Mouse (Mus musculus) bone marrow, adult 2 months (tissue): ENCODE measurements around the gene Col6a6. TPM values are rescaled to one million over a fixed set of nuclear protein-coding genes. Genes with fewer than 3 reads are reported as not detected.

Experiments used
- H3K27ac ChIP-seq: fragments of 200-500 bp; 2 replicates; pipeline ENCODE4 v1.5.1; 2012; ENCODE audit warnings: low read depth, mild to moderate bottlenecking, control low read depth, inconsistent platforms, low read length; ENCODE audit not compliant: control insufficient read depth, poor library complexity, insufficient read depth
- H3K4me1 ChIP-seq: fragments of 200-500 bp; 2 replicates; pipeline ENCODE4 v1.6.1; 2011; ENCODE audit warnings: low read length; ENCODE audit not compliant: control insufficient read depth, insufficient read depth
- H3K4me3 ChIP-seq: fragments of 200-500 bp; replicated peaks from 2 replicates; pipeline ENCODE3; 2011; ENCODE audit warnings: mild to moderate bottlenecking, low read depth, low read length, control low read depth; ENCODE audit not compliant: control insufficient read depth
- CTCF ChIP-seq: fragments of 200-500 bp; IDR thresholded peaks from 2 replicates; pipeline ENCODE4 v1.5.1; 2011; ENCODE audit warnings: low read length, control low read depth; ENCODE audit not compliant: control insufficient read depth, insufficient read depth
- POLR2A ChIP-seq: fragments of 200-500 bp; IDR thresholded peaks from 2 replicates; pipeline ENCODE4 v1.6.1; 2011; ENCODE audit warnings: low read depth, mild to moderate bottlenecking, control low read depth, low read length, borderline replicate concordance; ENCODE audit not compliant: control insufficient read depth
- WGBS: fragments of 180-500 bp; shearing (Covaris S2); methylation state at CpG from one replicate; pipeline ENCODE4 v1.1.7; 2018; 5-methylcytosine and 5-hydroxymethylcytosine counted together
- polyA plus RNA-seq: library from polyadenylated mRNA; stranded (reverse); fragments of >200 nt; gene quantifications from 2 replicates; pipeline ENCODE4 v1.2.4, GENCODE M21; 2011; ENCODE audit warnings: low replicate concordance; ENCODE audit not compliant: missing spikeins, insufficient read depth, insufficient read length

The Col6a6 gene
- polyA plus RNA-seq, 1 experiment = not detected

GRCm38 (mm10) chr9:105770690-105771089 is 57.3 kb downstream of the Col6a6 start:
- Histone ChIP-seq H3K4me1 (no peaks in the 10 kb centered on the region), H3K4me3 (no peak overlapping the region), H3K27ac (no peak overlapping the region)
- TF ChIP-seq CTCF (no peak), POLR2A (no peak)
- 77% methylated on average over 7 of the region's 7 CpGs for WGBS

- WGBS = 57% methylated on average over 2 of the region's 2 CpGs
- Histone ChIP-seq H3K4me1 (no peaks in the 10 kb centered on the region; the same call in 1 of the 2 replicates), H3K4me3 (no peak overlapping the region), H3K27ac (no peak overlapping the region)
- no peak for TF ChIP-seq CTCF
- no peak for TF ChIP-seq POLR2A
These were observed 62.1 kb downstream of the Col6a6 start for GRCm38 (mm10) chr9:105765891-105766290.

DNA sequence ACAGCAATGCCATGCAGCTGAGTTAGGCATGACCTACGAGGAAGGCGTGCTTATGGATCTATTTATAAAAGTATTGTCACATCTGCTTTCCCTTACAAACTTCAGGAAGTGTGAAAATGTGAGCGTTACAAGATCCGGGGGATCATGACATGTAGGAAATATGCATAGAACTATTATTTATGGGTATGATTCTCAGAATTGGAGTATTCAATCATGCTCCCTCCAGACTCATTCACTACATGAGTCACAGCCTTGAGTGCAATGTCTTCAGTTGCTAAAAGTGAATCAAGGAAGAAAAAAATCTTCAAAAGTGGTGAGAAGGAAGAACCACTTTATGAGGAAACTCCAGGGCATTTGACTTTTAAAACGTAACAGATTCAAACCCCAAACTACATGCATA is 63.3 kb downstream of the Col6a6 start:
- WGBS = 11% methylated on average over 5 of the region's 5 CpGs
- H3K27ac ChIP-seq = no peak overlapping the region
- no peaks in the 10 kb centered on the region; the same call in 1 of the 2 replicates for H3K4me1 ChIP-seq
- TF ChIP-seq POLR2A (no peak), CTCF (no peak)
- no peak overlapping the region for H3K4me3 ChIP-seq

GRCm38 (mm10) chr9:105764127-105764526 is 63.8 kb downstream of the Col6a6 start:
- 41% methylated on average over 5 of the region's 5 CpGs for WGBS
- no peak overlapping the region for H3K27ac ChIP-seq
- no peak overlapping the region for H3K4me3 ChIP-seq
- no peaks in the 10 kb centered on the region; the same call in 1 of the 2 replicates for H3K4me1 ChIP-seq
- no peak for TF ChIP-seq POLR2A
- no peak for TF ChIP-seq CTCF

DNA sequence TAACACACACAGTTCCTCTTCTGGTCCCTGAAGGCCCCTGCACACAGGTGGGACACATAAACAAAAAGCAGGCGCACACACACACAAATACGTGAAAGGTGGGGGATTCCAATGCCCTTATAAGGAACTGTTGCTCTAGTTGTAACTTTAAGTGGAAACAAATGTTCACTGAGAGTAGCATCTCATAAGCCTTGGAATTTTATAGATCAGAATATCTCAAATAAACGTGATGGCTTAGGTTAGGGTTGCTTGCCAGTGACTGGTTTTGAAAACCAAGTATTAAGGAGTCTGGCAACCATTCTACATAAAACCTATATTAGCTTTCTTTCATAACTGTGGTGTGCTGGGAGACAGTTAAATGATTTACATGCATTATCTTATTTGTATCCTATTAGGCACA is 64.3 kb downstream of the Col6a6 start:
- Histone ChIP-seq H3K27ac (no peak overlapping the region), H3K4me1 (no peaks in the 10 kb centered on the region; the same call in 1 of the 2 replicates), H3K4me3 (no peak overlapping the region)
- TF ChIP-seq CTCF (no peak), POLR2A (no peak)
- WGBS = 86% methylated on average over 3 of the region's 3 CpGs

GRCm38 (mm10) chr9:105762274-105762673 is 65.7 kb downstream of the Col6a6 start:
- 76% methylated on average over 7 of the region's 7 CpGs for WGBS
- H3K4me1 ChIP-seq = no peaks in the 10 kb centered on the region; the same call in 1 of the 2 replicates
- TF ChIP-seq CTCF = no peak
- TF ChIP-seq POLR2A = no peak
- H3K4me3 ChIP-seq = no peak overlapping the region
- H3K27ac ChIP-seq = no peak overlapping the region

- TF ChIP-seq CTCF = no peak
- TF ChIP-seq POLR2A = no peak
- WGBS = 70% methylated on average over 5 of the region's 5 CpGs
- no peaks in the 10 kb centered on the region for H3K4me1 ChIP-seq
- H3K27ac ChIP-seq = no peak overlapping the region
- H3K4me3 ChIP-seq = no peak overlapping the region
These were observed 69.1 kb downstream of the Col6a6 start for GRCm38 (mm10) chr9:105758861-105759260.

DNA sequence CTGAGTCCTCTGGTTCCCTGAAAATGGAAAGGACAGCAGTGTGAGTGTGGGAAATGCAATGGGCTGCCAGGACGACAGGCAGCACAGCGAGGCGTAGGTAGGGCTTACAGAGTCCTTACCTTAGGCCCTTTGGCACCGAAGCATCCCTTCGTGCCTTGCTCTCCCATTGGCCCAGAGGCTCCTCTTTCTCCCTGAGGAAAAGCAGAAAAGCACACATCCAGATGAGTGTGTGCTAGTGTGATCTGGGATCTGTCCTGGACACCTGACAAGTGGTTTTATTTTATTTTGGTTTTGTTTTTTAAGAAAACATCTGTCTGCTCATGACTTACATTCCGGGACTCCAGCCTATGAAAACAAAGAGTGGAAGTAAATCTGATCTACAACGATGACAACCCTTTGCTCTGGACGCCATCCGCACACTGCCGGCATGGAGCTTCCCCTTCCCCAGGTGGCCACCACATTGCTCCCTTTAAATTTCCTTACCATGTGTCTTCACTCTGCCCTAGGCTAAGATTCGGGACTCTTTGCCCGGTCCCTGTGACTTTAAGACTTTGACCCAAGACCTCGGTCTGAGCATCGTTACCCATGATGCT is 69.7 kb downstream of the Col6a6 start:
- TF ChIP-seq POLR2A = no peak
- TF ChIP-seq CTCF = no peak
- WGBS = 86% methylated on average over 14 of the region's 14 CpGs
- H3K4me1 ChIP-seq = no peaks in the 10 kb centered on the region
- H3K27ac ChIP-seq = no peak overlapping the region
- no peak overlapping the region for H3K4me3 ChIP-seq

GRCm38 (mm10) chr9:105754256-105754655 is 73.7 kb downstream of the Col6a6 start:
- no peak overlapping the region for H3K27ac ChIP-seq

GRCm38 (mm10) chr9:105745861-105746260 is 82.1 kb downstream of the Col6a6 start:
- H3K27ac ChIP-seq = no peak overlapping the region
- no peak overlapping the region for H3K4me3 ChIP-seq
- no peak for TF ChIP-seq CTCF
- no peak for TF ChIP-seq POLR2A
- 77% methylated on average over 3 of the region's 3 CpGs for WGBS
- H3K4me1 ChIP-seq = no peaks in the 10 kb centered on the region

More at GRCm38 (mm10) chr9:105754256-105754655, 73.7 kb downstream of the Col6a6 start:
- TF ChIP-seq CTCF = no peak
- TF ChIP-seq POLR2A = no peak
- WGBS = 54% methylated on average over 1 of the region's 1 CpGs
- Histone ChIP-seq H3K4me1 (no peaks in the 10 kb centered on the region), H3K4me3 (no peak overlapping the region)
